18 mouse cellular contexts compared by ENCODE assay signal in the genomic region with DNA sequence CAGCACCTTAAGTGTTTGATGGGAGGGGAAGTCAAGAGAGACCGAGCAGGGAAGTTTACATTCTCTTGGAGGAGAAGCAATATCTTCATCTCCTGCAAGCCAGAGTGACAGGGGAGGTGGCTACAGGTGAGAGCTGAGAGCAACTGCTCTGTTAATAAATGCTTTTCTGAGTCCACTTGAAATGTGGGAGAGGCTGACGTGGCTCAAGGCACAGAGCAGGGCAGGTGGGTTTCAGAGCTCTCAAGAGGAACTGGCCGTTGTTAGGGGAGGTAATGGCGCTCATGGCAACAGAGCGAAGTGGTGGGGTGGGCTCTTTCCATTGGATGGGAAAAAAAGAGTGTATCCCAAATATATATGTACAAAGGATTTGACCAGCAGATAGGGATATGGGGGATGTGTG.
"Had no signal": no experiment of that assay in that cellular context is flagged by ENCODE, and none has a peak within 500 bp of the region (broad histone marks: within the 10 kb centered on the region; RNA-seq: fewer than 3 reads in every experiment).

No protein-coding gene starts in this region.

- H3K9me3 ChIP-seq: liver, embryonic 12.5 days had no signal

- H3K4me3 ChIP-seq: liver, embryonic 12.5 days; midbrain, embryonic 10.5 days; midbrain, embryonic 12.5 days; myocyte; neural tube, embryonic 13.5 days; neural tube, embryonic 15.5 days had no signal

- H3K27me3 ChIP-seq: liver, embryonic 12.5 days; midbrain, embryonic 12.5 days; neural tube, embryonic 13.5 days; neural tube, embryonic 15.5 days had no signal

- ATAC-seq: liver, embryonic 12.5 days had no signal

- H3K4me2 ChIP-seq: liver, embryonic 12.5 days; midbrain, embryonic 12.5 days; neural tube, embryonic 13.5 days; neural tube, embryonic 15.5 days had no signal

- H3K9ac ChIP-seq: liver, embryonic 12.5 days; liver, embryonic 14.5 days; midbrain, embryonic 12.5 days; neural tube, embryonic 13.5 days; neural tube, embryonic 15.5 days had no signal

- H3K27ac ChIP-seq: liver, embryonic 12.5 days; liver, embryonic 14.5 days; midbrain, embryonic 10.5 days; midbrain, embryonic 12.5 days; neural tube, embryonic 13.5 days; neural tube, embryonic 15.5 days had no signal

- H3K36me3 ChIP-seq: liver, embryonic 12.5 days; midbrain, embryonic 10.5 days; midbrain, embryonic 12.5 days; neural tube, embryonic 13.5 days; neural tube, embryonic 15.5 days had no signal

- H3K4me1 ChIP-seq: liver, embryonic 12.5 days had no signal

- DNase-seq: lung, adult 2 months; lung, postnatal 4 days; midbrain, embryonic 14.5 days; retina, postnatal 1 day; right cerebral cortex, adult 18-20 months; right cerebral cortex, postnatal 25 days; right cerebral cortex, postnatal 4 days; spleen, adult 18-20 months; thymus, adult 18-20 months; thymus, postnatal 14 days; thymus, postnatal 36 days had no signal
